Mouse (Mus musculus): ENCODE results near the gene Timp4. TPM values are rescaled to one million over a fixed set of nuclear protein-coding genes. Genes with fewer than 3 reads are reported as not detected.
A peak's percentile ranks its signal among the peaks of the same experiment; 100 is the strongest.

Gene Timp4
- 10 to 100 TPM; 20.5 to 22.3 TPM for total RNA-seq (2021)
- long read RNA-seq, full-length matches to known transcripts: 35 of 43 reads
- long read RNA-seq, partial matches to known transcripts: 1 of 43 reads
- long read RNA-seq, other reads (novel, unspliced or antisense): 7 of 43 reads

DNA sequence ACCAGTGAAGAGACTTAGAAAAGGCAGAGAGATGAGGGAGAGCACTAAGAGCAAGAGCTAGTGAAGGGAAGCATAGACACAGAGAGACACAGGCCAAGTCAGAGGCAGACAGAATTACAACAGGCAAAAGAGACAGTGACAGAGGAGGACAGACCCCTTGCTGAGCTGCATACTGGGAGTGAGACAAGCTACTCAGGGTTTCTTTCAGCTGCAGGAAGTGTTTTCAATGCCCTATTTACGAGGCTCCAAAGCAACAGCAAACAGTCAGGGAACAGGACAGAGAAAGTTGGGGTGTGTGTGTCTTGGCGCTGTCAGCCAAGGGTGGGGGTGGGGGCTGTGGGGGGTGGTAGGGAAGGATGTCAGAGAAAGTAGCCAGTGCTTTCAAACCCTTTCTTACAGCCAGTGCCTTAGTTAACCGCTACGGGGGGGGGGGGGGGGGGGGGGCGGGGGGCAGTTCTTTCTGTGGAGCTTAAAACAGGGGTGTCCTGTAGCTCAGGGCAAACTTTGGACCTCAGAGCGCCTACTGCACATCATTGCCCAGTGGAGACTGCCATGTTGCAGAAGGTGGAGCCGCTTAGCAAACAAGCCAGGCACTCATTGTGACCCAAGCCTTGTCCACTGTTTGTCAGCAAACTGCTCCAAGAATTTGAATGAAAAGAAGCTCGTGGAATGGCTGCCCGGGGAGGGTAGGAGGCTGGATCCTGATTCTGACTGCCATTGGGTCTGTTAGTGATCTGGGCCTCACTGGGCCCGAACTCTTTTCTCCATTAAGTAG is at the start of gene Timp4:
Gene Timp4 (minus strand): TSS at position 107 of the 775 bp plus-strand sequence.
- DNase-seq (ENCODE audit: low spot score in 2 of 2): peak in 1 of 2 experiments; percentile 43

DNA sequence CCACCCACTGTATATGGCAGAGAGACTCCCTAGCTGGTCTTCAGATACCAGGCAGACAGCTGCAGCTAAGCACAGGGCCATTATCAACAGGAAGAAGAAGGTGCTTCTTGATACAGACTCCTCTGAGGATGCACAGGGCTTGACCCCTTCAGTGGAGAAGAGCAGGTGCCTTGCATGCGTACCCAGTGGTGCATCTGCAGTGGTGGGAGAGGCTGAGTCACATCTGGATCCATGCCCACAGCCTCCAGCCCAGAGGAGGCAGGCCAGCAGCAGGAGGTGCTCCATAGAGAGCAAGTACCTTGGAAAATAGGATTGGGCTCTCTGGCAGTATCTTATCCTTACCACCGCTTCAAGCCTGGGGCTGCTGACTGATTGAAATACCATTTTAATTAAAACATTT is 41.9 kb upstream of the Timp4 start:
- DNase-seq (ENCODE audit: low spot score in 2 of 2): no peak

GRCm38 (mm10) chr6:115292621-115293020 is 40.6 kb upstream of the Timp4 start:
- DNase-seq (ENCODE audit: low spot score in 2 of 2): no peak

GRCm38 (mm10) chr6:115291823-115292222 is 39.8 kb upstream of the Timp4 start:
- no peak for DNase-seq (ENCODE audit: low spot score in 2 of 2)

- DNase-seq (ENCODE audit: low spot score in 2 of 2): no peak
Observed at GRCm38 (mm10) chr6:115291068-115291467, 39.1 kb upstream of the Timp4 start.

- DNase-seq (ENCODE audit: low spot score in 2 of 2): no peak
Observed at GRCm38 (mm10) chr6:115290561-115290960, 38.6 kb upstream of the Timp4 start.

GRCm38 (mm10) chr6:115288223-115288622 is 36.2 kb upstream of the Timp4 start:
- DNase-seq (ENCODE audit: low spot score in 2 of 2): no peak

DNA sequence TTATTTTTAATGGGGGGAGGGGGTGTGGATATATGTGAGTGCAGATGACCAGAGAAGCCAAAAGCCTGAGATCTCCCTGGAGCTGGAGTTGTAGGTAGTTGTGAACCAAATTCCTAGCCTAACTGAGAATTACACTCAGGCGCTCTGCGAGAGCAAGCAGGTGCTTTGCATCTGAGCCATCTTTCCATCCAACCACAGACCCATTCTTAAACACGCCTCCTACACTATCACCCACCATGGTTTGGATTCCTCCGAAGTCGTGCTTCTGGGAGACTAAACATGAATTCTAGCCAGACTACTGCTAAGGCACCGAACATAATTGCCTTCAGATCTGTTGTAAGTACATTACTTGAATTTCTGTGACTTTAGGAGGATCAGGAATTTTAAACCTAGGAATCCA is 34.4 kb upstream of the Timp4 start:
- DNase-seq (ENCODE audit: low spot score in 2 of 2): no peak

DNA sequence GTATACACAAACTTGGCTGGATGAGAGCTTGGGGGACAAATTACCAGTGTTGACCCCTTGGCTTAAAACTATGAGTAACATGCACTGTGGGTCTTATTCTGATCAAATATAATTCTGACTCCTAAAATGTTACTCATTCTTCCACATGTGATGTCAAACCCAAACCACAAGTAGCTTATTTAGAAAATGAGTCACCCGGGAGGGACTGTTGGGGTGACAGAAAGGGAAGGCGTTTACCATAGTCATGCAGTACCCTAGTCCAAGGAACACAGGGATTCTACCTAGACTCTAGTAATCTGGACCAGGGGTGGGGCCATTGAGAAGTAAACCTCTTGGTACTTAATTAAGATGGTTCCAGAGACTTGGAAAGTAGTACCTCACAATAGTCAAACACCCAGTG is 32.1 kb upstream of the Timp4 start:
- DNase-seq (ENCODE audit: low spot score in 2 of 2): no peak

GRCm38 (mm10) chr6:115279639-115280038 is 27.6 kb upstream of the Timp4 start:
- no peak for DNase-seq (ENCODE audit: low spot score in 2 of 2)

- no peak for DNase-seq (ENCODE audit: low spot score in 2 of 2)
Observed at GRCm38 (mm10) chr6:115278086-115278485, 26.1 kb upstream of the Timp4 start.

- DNase-seq (ENCODE audit: low spot score in 2 of 2): no peak
Observed at GRCm38 (mm10) chr6:115275116-115275815, 23.3 kb upstream of the Timp4 start.

DNA sequence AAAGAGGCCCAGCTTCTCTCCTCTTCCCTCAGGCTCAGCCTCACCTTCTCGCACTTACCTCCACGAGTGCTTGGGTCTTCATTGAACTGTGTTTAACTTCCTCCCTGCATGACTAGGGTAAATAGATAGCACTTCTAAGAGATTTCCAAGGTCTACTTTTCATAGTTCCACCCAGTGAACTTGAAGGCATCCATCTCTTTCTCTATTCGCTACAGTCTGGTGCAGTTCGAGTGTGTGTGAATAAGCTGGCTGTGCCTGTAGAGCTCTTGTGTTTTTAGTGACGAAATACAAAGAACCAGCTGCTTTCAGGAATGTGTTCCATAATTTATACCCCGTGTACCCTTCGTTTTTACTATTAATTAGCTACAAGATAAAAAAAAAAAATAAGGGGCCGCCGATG is 22.7 kb upstream of the Timp4 start:
- no peak for DNase-seq (ENCODE audit: low spot score in 2 of 2)

DNA sequence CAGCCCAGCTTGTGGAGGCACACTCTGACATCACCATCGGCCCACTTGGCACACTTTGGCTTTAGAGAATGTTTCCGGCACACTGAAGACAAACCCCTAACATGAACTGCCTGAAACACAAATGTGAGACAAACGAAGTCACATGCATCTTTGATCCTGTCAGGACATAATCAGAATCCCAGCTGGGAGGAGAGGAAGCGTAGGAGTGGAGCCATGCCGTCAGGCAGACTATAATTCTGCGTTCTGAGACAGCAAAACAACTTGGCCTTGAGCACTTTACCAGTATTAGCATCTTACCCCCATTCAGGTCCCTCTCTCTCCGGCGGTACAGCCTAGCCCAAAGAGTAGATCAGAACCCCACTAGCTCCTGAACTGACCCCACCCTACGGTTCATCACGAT is 21.3 kb upstream of the Timp4 start:
- DNase-seq (ENCODE audit: low spot score in 2 of 2): no peak

GRCm38 (mm10) chr6:115271866-115272271 is 19.9 kb upstream of the Timp4 start:
- DNase-seq (ENCODE audit: low spot score in 2 of 2): no peak

DNA sequence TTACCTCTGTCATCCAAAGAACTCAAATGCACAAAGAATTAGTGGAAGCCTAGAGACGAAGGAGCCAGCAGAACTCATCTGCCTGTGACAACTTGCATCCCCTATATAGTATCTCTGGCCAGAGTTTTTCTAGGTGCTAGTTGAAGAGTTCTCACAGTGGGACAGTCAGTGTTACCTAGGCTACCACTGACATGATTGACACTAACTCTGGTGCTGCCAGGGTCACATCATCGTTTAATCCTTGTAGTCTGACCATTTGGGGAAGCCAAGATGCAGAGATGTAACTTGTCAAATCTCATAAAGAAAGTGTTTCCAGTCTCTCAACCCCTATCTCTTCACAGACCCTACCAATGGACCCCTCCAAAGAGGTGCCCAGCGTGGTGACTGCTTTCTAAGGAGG is 19.3 kb upstream of the Timp4 start:
- DNase-seq (ENCODE audit: low spot score in 2 of 2): no peak

DNA sequence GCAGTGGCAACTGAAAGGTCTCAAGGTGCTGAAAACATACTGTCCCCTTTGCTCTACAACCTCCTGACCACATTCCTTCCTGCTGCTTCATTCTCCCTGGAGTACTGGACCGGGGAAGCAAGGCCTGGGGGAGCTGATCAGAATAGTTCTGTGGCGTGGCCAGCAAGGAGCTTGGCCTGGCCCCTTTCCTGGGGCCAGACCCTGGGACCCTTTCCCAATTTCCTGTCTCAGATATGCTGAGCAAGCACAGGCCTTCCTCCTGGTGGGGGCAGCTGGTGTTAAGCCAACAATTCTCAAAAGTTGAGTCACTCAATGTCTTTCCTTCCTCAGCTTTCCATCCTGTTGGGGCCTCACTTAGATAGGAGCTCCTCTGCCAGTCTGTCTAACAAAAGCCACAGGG is 18.1 kb upstream of the Timp4 start:
- no peak for DNase-seq (ENCODE audit: low spot score in 2 of 2)

GRCm38 (mm10) chr6:115269561-115269960 is 17.6 kb upstream of the Timp4 start:
- no peak for DNase-seq (ENCODE audit: low spot score in 2 of 2)

DNA sequence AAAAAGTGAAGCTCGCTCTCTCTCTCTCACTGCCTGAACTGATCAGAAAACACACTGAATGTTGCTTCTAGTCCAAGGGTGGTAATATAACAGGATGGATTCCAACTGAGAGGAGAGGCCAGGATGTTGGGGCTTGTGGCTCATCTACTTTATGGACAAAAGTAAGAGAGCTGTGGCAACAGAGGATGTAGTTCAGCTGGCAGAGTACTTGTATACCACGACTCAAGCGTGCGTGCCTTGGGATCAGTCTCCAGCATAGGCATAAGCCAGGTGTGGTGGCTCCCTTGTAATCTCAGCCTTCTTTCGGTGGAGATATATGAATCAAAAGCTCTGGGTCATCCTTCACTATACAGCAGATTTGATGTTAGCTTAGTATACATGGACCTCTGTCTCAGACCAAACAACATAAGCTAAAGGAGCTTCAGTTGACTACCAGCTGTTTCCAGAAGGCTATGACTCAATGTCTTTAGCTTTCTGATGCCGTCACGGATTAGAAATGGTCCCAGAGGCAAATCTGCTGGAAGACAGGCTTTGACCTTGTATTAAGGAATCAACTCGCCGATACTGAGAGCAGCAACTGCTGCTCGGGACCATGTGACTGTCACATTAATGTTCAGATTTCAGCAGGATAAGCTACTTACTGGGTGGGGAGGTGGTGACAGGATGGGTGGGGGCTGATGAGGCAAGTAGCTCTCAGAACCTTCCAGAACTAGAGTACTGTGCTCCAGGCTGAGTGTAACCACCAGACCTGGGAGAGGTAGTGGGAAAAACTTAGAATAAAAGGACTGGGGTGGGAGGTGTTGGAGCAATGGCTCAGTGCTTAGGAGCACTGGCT is 16.8 kb upstream of the Timp4 start:
- DNase-seq (ENCODE audit: low spot score in 2 of 2): no peak

- peak; percentile 83 to 87 for DNase-seq (ENCODE audit: low spot score in 2 of 2)
Observed at GRCm38 (mm10) chr6:115267916-115268315, 15.9 kb upstream of the Timp4 start.

- DNase-seq (ENCODE audit: low spot score in 2 of 2): no peak
Observed at GRCm38 (mm10) chr6:115266791-115267190, 14.8 kb upstream of the Timp4 start.

GRCm38 (mm10) chr6:115260507-115260906 is 8.5 kb upstream of the Timp4 start:
- no peak for DNase-seq (ENCODE audit: low spot score in 2 of 2)
